Mouse (Mus musculus) naive thymus-derived CD4-positive, alpha-beta T cell, adult 5 months (primary cell): ENCODE results near the gene Madcam1. TPM values are rescaled to one million over a fixed set of nuclear protein-coding genes. Genes with fewer than 3 reads are reported as not detected.

Experiments
- polyA plus RNA-seq: library from polyadenylated mRNA; unstranded; fragments of 100-300 nt; shearing (Covaris generic); gene quantifications from one replicate; pipeline ENCODE4 v1.2.1, GENCODE M21; 2017

Madcam1 gene
- not detected for polyA plus RNA-seq

GRCm38 (mm10) chr10:79664131-79664665 is at the start of gene Madcam1:
Gene Madcam1 (plus strand): TSS chr10:79664559.

GRCm38 (mm10) chr10:79637128-79638110 is 26.9 kb upstream of the Madcam1 start, which contains the start of gene Shc2:
Gene Shc2 (minus strand): TSS chr10:79637918.

GRCm38 (mm10) chr10:79645711-79646110 is 18.6 kb upstream of the Madcam1 start, which contains the start of gene Odf3l2:
Gene Odf3l2 (minus strand): TSS chr10:79645738.

GRCm38 (mm10) chr10:79668771-79669575 is 4.6 kb downstream of the Madcam1 start, which contains the start of gene Tpgs1:
Gene Tpgs1 (plus strand): TSS chr10:79669369.

GRCm38 (mm10) chr10:79681591-79682245 is 17.4 kb downstream of the Madcam1 start, which contains the start of gene Cdc34:
Gene Cdc34 (plus strand): TSS chr10:79682195.

GRCm38 (mm10) chr10:79688720-79689119 is 24.4 kb downstream of the Madcam1 start, which contains the start of gene Gzmm:
Gene Gzmm (plus strand): TSS chr10:79689020.

GRCm38 (mm10) chr10:79704065-79704969 is 40.0 kb downstream of the Madcam1 start, which contains the start of gene Bsg:
Gene Bsg (plus strand): TSS chr10:79704491.

GRCm38 (mm10) chr10:79716254-79716987 is 52.1 kb downstream of the Madcam1 start, which contains the start of gene Hcn2:
Gene Hcn2 (plus strand): TSS chr10:79716634.

Other genes with a start within 250 kb of the Madcam1 start
- gene Vmn2r83, start 195.8 kb upstream of the Madcam1 start, polyA plus RNA-seq: not detected
- gene Plpp2, start 130.8 kb upstream of the Madcam1 start, polyA plus RNA-seq: 0.82 TPM
- 62.4 TPM for gene Mier2, start 109.4 kb upstream of the Madcam1 start, polyA plus RNA-seq
- gene Theg, start 77.2 kb upstream of the Madcam1 start, polyA plus RNA-seq: not detected
- gene C2cd4c, start 50.5 kb upstream of the Madcam1 start, polyA plus RNA-seq: not detected
- not detected for gene Shc2, start 26.6 kb upstream of the Madcam1 start, polyA plus RNA-seq
- not detected for gene Odf3l2, start 18.8 kb upstream of the Madcam1 start, polyA plus RNA-seq
- 24.9 TPM for gene Tpgs1, start 4.8 kb downstream of the Madcam1 start, polyA plus RNA-seq
- 81.2 TPM for gene Cdc34, start 17.6 kb downstream of the Madcam1 start, polyA plus RNA-seq
- gene Gzmm, start 24.5 kb downstream of the Madcam1 start, polyA plus RNA-seq: 0.90 TPM
- 151 TPM for gene Bsg, start 39.9 kb downstream of the Madcam1 start, polyA plus RNA-seq
- gene Hcn2, start 52.1 kb downstream of the Madcam1 start, polyA plus RNA-seq: not detected
- 45.2 TPM for gene Polrmt, start 82.0 kb downstream of the Madcam1 start, polyA plus RNA-seq
- 0.21 TPM for gene Fgf22, start 90.5 kb downstream of the Madcam1 start, polyA plus RNA-seq
- gene Rnf126, start 102.4 kb downstream of the Madcam1 start, polyA plus RNA-seq: 59.0 TPM
- 0.52 TPM for gene Fstl3, start 112.7 kb downstream of the Madcam1 start, polyA plus RNA-seq
- not detected for gene Prss57, start 126.4 kb downstream of the Madcam1 start, polyA plus RNA-seq
- 1.4 TPM for gene Palm, start 129.0 kb downstream of the Madcam1 start, polyA plus RNA-seq
- not detected for gene Misp, start 156.4 kb downstream of the Madcam1 start, polyA plus RNA-seq
- 654 TPM for gene Ptbp1, start 189.9 kb downstream of the Madcam1 start, polyA plus RNA-seq
- not detected for gene Prtn3, start 209.9 kb downstream of the Madcam1 start, polyA plus RNA-seq
- 12.7 TPM for gene Plppr3, start 210.1 kb downstream of the Madcam1 start, polyA plus RNA-seq
- gene Elane, start 221.7 kb downstream of the Madcam1 start, polyA plus RNA-seq: not detected
- not detected for gene Cfd, start 226.3 kb downstream of the Madcam1 start, polyA plus RNA-seq
- 36.7 TPM for gene Med16, start 244.4 kb downstream of the Madcam1 start, polyA plus RNA-seq
- gene Gm26602, start 246.3 kb downstream of the Madcam1 start, polyA plus RNA-seq: 16.0 TPM